Mouse (Mus musculus) kidney, postnatal 0 days (tissue): ENCODE results near the gene Pdcd1. TPM values are rescaled to one million over a fixed set of nuclear protein-coding genes. Genes with fewer than 3 reads are reported as not detected.
"Not testable (repeated sequence)": the region's sequence is repeated elsewhere in the genome, so short reads cannot be mapped to it uniquely, and the experiment has no call there.

Experiments used
- ATAC-seq: fragments of 200-750 bp; cut with Nextera tagmentation; replicated peaks from 2 replicates; pipeline ENCODE4 v1.8.0; 2017; ENCODE audit warnings: low read depth, moderate number of reproducible peaks, moderate TSS enrichment, moderate library complexity; ENCODE audit not compliant: low FRiP score
- DNase-seq: peaks from one replicate; pipeline ENCODE4 v3.0.0-alpha.2; 2016; ENCODE audit warnings: low spot score
- H3K27ac ChIP-seq: fragments of 300-500 bp; sonication (generic); 2 replicates; pipeline ENCODE4 v1.5.1; 2014; ENCODE audit warnings: mild to moderate bottlenecking
- H3K27me3 ChIP-seq: fragments of 300-500 bp; sonication (generic); 2 replicates; pipeline ENCODE4 v1.6.1; 2014; ENCODE audit warnings: low read length, mixed read lengths; ENCODE audit not compliant: insufficient read depth
- H3K36me3 ChIP-seq: fragments of 300-500 bp; sonication (generic); 2 replicates; pipeline ENCODE4 v1.6.1; 2014; ENCODE audit warnings: low read length, mixed read lengths; ENCODE audit not compliant: insufficient read depth
- H3K4me1 ChIP-seq: fragments of 300-500 bp; sonication (generic); replicated peaks from 2 replicates; pipeline ENCODE4 v1.6.1; 2014; ENCODE audit warnings: antibody characterized with exemption, low read length, mixed read lengths; ENCODE audit not compliant: insufficient read depth
- H3K4me2 ChIP-seq: fragments of 300-500 bp; sonication (generic); 2 replicates; pipeline ENCODE4 v1.6.1; 2014; ENCODE audit warnings: mild to moderate bottlenecking, low read length, moderate library complexity, mixed read lengths
- H3K4me3 ChIP-seq: fragments of 300-500 bp; sonication (generic); replicated peaks from 2 replicates; pipeline ENCODE4 v1.5.1; 2014; ENCODE audit warnings: low read depth, low read length
- H3K9ac ChIP-seq: fragments of 300-500 bp; sonication (generic); 2 replicates; pipeline ENCODE4 v1.6.1; 2014; ENCODE audit warnings: low read depth, low read length
- H3K9me3 ChIP-seq: fragments of 300-500 bp; sonication (generic); replicated peaks from 2 replicates; pipeline ENCODE4 v1.6.1; 2016; ENCODE audit warnings: low read length, inconsistent platforms, mixed read lengths
- CTCF ChIP-seq: IDR thresholded peaks from 2 replicates; pipeline ENCODE4 v1.5.1; 2016; ENCODE audit warnings: antibody characterized with exemption, low read depth, mild to moderate bottlenecking, moderate library complexity
- WGBS: fragments of 180-500 bp; shearing (Covaris S2); extraction: QIAGEN DNeasy Blood & Tissue Kit; methylation state at CpG from one replicate; pipeline ENCODE4 v1.1.7; 2014; 5-methylcytosine and 5-hydroxymethylcytosine counted together
- polyA plus RNA-seq: library from polyadenylated mRNA; unstranded; fragments of >200 nt; fragmentation: Nextera tagmentation; extraction: Ambion mirVana; gene quantifications from 2 replicates; pipeline ENCODE4 v1.2.1, GENCODE M21; 2015

The Pdcd1 gene
- polyA plus RNA-seq, 1 experiment from 2014 or later: not detected

- ATAC-seq: no peak
- no peak overlapping the region for H3K27ac ChIP-seq
- no peaks in the 10 kb centered on the region for H3K36me3 ChIP-seq
- no peak for TF ChIP-seq CTCF
- no peak overlapping the region for H3K9ac ChIP-seq
- H3K4me3 ChIP-seq: no peak overlapping the region
- no peaks in the 10 kb centered on the region for H3K27me3 ChIP-seq
- DNase-seq: no peak
- no peaks in the 10 kb centered on the region for H3K9me3 ChIP-seq
- 0 out of 2 replicates have a peak overlapping the region, but pooled peaks have one; percentile 13 for H3K4me2 ChIP-seq
- WGBS: 51% methylated on average over 15 of the region's 15 CpGs
- H3K4me1 ChIP-seq: no peaks in the 10 kb centered on the region
Measured at GRCm38 (mm10) chr1:94080718-94081117, 28.4 kb upstream of the Pdcd1 start.

GRCm38 (mm10) chr1:94078835-94079440 is 26.6 kb upstream of the Pdcd1 start:
- peak; percentile 99 for TF ChIP-seq CTCF
- ATAC-seq: peak; percentile 85
- H3K27me3 ChIP-seq: no peaks in the 10 kb centered on the region
- H3K4me1 ChIP-seq: no peaks in the 10 kb centered on the region
- DNase-seq: peak; percentile 93
- H3K9me3 ChIP-seq: no peaks in the 10 kb centered on the region
- H3K4me3 ChIP-seq: no peak overlapping the region
- no peak overlapping the region for H3K27ac ChIP-seq
- H3K36me3 ChIP-seq: no peaks in the 10 kb centered on the region
- no peak overlapping the region for H3K9ac ChIP-seq
- 3% methylated on average over 9 of the region's 9 CpGs for WGBS
- H3K4me2 ChIP-seq: no peak overlapping the region

GRCm38 (mm10) chr1:94078314-94078713 is 26.0 kb upstream of the Pdcd1 start:
- Histone ChIP-seq H3K9me3 (no peaks in the 10 kb centered on the region), H3K4me2 (no peak overlapping the region), H3K4me1 (no peaks in the 10 kb centered on the region), H3K9ac (no peak overlapping the region; the same call in 1 of the 2 replicates), H3K27ac (no peak overlapping the region), H3K27me3 (no peaks in the 10 kb centered on the region), H3K36me3 (no peaks in the 10 kb centered on the region), H3K4me3 (no peak overlapping the region)
- DNase-seq (peak; percentile 49), ATAC-seq (no peak)
- WGBS: 44% methylated on average over 3 of the region's 3 CpGs
- no peak for TF ChIP-seq CTCF

GRCm38 (mm10) chr1:94076702-94077101 is 24.3 kb upstream of the Pdcd1 start:
- H3K27me3 ChIP-seq: no peaks in the 10 kb centered on the region
- H3K4me3 ChIP-seq: no peak overlapping the region
- no peak for TF ChIP-seq CTCF
- H3K9me3 ChIP-seq: no peaks in the 10 kb centered on the region
- ATAC-seq (no peak), DNase-seq (no peak)
- no peak overlapping the region for H3K9ac ChIP-seq
- no peaks in the 10 kb centered on the region for H3K4me1 ChIP-seq
- H3K4me2 ChIP-seq: no peak overlapping the region
- H3K27ac ChIP-seq: no peak overlapping the region
- 50% methylated on average over 1 of the region's 1 CpGs for WGBS
- H3K36me3 ChIP-seq: no peaks in the 10 kb centered on the region

- Histone ChIP-seq H3K9me3 (no peaks in the 10 kb centered on the region), H3K36me3 (no peaks in the 10 kb centered on the region), H3K4me1 (no peaks in the 10 kb centered on the region), H3K4me3 (no peak overlapping the region), H3K27ac (no peak overlapping the region), H3K27me3 (no peaks in the 10 kb centered on the region), H3K9ac (no peak overlapping the region), H3K4me2 (no peak overlapping the region)
- WGBS: 87% methylated on average over 6 of the region's 6 CpGs
- DNase-seq (no peak), ATAC-seq (no peak)
- TF ChIP-seq CTCF: no peak
Measured at GRCm38 (mm10) chr1:94074756-94075155, 22.4 kb upstream of the Pdcd1 start.

GRCm38 (mm10) chr1:94058281-94058680 is 5.9 kb upstream of the Pdcd1 start:
- not testable (repeated sequence) for H3K4me2 ChIP-seq, H3K27ac ChIP-seq, DNase-seq, H3K36me3 ChIP-seq, ATAC-seq, H3K4me3 ChIP-seq, H3K9me3 ChIP-seq, H3K9ac ChIP-seq, H3K4me1 ChIP-seq, H3K27me3 ChIP-seq
- WGBS: 92% methylated on average over 1 of the region's 1 CpGs

GRCm38 (mm10) chr1:94057401-94057800 is 5.0 kb upstream of the Pdcd1 start:
- 92% methylated on average over 2 of the region's 2 CpGs for WGBS
- ATAC-seq: no peak

More at GRCm38 (mm10) chr1:94057401-94057800, 5.0 kb upstream of the Pdcd1 start:
- Histone ChIP-seq H3K36me3 (no peaks in the 10 kb centered on the region), H3K27me3 (no peaks in the 10 kb centered on the region), H3K4me3 (no peak overlapping the region), H3K9ac (no peak overlapping the region), H3K27ac (no peak overlapping the region), H3K4me1 (no peaks in the 10 kb centered on the region), H3K9me3 (no peaks in the 10 kb centered on the region), H3K4me2 (no peak overlapping the region)
- DNase-seq: no peak
- no peak for TF ChIP-seq CTCF
